Mouse (Mus musculus): ENCODE measurements at regions not wholly inside any gene's neighbourhood (a gene's known extent, or its start where the extent isn't known, plus 50 kb on each side); places are given as distances from the start of the nearest gene placed in this dataset.

DNA sequence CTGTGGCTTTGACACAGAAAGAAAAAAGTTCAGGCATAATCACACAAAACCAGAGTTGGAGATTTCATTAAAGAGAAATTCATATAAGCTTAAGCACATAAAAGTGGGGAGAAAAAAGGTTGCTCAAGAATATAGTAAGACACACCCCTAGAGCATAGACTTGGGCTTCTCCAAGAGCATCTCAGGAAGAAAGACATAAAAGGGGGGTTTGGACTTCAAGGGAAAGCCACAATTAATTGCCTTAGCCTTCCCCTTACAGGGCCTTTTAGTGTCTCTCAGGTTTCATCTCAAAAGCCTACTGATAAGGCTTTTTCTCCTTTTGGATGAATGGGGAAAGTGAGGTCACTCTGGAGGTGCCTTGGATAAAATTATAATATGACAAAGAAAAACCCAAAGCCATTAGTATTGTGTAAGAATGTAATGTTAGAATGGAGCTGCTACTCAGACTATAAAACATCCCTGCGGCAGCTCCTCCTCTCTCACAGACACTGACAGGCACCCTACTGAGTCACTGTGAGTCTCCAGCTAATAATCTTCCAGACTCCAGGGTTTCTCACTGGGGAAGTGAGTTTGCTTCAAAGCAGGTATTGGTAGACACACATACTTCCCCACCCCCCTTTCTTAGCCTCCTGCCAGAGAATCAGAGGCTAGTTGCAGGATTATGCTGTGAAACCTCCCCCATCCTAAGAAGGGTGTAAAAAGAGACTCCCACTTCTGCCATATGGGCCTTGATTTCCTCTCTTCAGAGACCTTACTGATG, 88.8 kb upstream of the Tyrp1 start:
- TF ChIP-seq CTCF (IDR thresholded peaks at IDR 0.05; ENCODE audit: low read depth, low read length), result no peak
- no peak for TF ChIP-seq POLR2A (IDR thresholded peaks at IDR 0.05; ENCODE audit: extremely low read depth, insufficient read depth, low read length)

Data from liver, adult 2 months (tissue).